Mouse (Mus musculus): ENCODE measurements at regions not wholly inside any gene's neighbourhood (a gene's known extent, or its start where the extent isn't known, plus 50 kb on each side); places are given as distances from the start of the nearest gene placed in this dataset.

DNA sequence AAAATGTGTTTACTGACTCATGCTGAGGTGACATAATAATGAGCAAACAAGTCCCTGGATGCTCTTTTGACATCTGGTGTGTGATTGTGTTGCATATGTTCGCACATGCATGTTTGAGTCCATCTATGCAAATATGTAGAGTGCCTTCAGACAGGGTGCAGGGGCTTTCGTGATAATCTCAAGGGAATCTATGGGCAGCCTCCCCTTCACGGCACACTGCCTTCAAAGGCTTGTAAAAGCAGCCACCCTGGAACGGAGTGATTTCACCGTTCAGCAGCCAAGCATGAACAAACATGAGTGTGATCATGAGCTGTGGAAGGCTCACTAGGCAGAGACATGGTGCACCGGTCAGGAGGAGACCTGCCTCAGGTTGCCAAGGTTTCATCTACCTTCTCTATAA is 57.1 kb upstream of the Mbip start:
- no peak for DNase-seq (ENCODE audit: low read depth, low spot score)

GRCm38 (mm10) chr12:56402137-56402536 is 56.4 kb upstream of the Mbip start:
- DNase-seq (ENCODE audit: low read depth, low spot score) = no peak

Data from skeletal muscle tissue, adult 2 months (tissue).